Mouse (Mus musculus): ENCODE measurements around the gene 1810024B03Rik. TPM values are rescaled to one million over a fixed set of nuclear protein-coding genes. Genes with fewer than 3 reads are reported as not detected.

Gene 1810024B03Rik
- polyA plus RNA-seq, 1 experiment from 2014 or later: 2.4 TPM

DNA sequence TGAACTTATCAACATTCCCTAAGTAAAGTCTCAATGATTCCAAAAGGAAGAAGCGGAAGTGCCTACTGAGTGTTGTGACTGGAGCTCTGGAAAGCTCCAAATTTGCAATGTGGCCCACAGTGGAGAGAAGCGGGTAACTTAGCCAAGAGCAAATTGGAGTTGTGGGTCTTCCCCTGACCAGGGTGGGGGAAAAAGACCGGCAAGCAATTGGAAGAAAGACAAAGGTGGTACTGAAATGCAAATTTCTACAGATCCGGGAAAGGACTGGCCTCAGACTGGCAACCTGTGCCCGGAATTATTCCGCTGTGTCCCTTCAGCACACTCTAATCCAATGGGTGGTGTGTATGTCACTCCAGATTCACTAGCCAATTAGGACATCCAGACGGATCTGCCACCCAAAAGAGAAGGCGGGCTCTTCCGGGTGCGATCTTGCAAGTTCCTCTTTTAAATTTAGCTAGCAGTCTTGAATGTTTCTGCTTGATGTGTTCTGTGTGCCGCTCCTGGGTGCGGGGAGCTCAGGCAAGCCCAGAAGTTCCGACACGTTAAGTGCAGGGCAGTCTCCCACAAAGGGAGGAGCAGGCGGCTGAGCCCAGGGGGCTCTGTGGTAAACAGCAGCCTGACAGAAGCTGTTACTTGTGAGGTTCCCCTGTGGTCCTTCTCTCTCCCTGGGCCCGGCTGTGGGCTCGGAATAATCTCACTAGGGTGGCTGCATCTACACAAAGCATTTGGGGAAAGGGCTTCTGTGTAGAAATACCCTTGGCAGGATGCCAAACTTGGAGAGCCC, 25.3 kb downstream of the 1810024B03Rik start:
- DNase-seq (ENCODE audit: low spot score): peak; percentile 89

DNA sequence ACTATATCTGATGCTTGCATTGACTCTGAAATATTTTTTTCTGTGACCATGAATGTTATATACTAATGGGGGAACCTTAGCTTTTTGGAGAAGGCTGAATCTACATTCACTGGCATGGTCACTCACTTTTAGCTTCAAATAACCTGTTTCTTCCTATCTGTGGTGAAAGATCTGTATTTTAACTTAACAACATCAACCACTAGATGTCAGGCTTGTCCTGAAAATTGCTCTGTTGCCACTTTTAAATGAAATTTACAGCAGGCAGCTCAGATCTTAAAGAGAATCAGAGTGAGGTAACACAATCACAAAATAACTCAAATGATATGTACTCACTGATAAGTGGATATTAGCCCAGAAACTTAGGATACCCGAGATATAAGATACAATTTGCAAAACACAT, 41.8 kb downstream of the 1810024B03Rik start:
- DNase-seq (ENCODE audit: low spot score): peak; percentile 65

DNA sequence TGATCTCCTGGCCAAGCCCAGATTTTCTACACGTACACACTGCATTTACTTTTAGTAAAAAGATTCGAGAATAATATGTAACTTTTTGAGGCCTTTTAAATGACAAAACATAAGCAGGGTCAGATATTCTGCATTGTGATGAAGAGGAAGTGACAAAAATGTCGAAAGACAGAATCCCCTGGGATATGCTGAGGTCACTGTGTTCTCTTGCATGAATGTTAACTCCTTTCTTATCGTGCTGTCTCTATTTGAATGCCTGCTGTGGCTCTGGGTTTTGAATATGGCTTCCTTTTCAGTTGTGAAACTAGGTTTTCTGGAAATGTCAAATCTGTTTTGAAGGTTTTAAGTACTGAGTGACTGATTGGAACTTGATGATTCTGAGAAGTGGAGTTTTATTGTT, 42.4 kb downstream of the 1810024B03Rik start:
- DNase-seq (ENCODE audit: low spot score): no peak

DNA sequence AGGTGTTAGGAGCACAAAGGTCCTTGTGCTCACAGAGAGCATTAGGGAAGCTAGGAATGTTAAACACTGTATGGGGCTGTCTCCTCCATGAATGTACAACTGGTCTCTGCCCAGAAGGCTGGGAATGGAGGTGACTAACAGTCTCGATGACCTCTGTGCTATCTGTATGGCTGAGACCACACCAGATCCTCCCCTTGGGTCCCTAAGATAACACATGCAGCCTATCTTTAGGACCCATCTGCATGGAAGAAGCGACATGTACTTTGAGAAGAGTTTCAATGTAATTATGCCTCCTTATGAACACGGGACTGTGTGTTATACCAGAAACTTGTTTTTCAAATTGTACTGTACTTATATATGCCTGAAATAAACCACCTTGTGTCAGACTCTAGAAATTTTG, 62.4 kb downstream of the 1810024B03Rik start:
- no peak for DNase-seq (ENCODE audit: low spot score)

DNA sequence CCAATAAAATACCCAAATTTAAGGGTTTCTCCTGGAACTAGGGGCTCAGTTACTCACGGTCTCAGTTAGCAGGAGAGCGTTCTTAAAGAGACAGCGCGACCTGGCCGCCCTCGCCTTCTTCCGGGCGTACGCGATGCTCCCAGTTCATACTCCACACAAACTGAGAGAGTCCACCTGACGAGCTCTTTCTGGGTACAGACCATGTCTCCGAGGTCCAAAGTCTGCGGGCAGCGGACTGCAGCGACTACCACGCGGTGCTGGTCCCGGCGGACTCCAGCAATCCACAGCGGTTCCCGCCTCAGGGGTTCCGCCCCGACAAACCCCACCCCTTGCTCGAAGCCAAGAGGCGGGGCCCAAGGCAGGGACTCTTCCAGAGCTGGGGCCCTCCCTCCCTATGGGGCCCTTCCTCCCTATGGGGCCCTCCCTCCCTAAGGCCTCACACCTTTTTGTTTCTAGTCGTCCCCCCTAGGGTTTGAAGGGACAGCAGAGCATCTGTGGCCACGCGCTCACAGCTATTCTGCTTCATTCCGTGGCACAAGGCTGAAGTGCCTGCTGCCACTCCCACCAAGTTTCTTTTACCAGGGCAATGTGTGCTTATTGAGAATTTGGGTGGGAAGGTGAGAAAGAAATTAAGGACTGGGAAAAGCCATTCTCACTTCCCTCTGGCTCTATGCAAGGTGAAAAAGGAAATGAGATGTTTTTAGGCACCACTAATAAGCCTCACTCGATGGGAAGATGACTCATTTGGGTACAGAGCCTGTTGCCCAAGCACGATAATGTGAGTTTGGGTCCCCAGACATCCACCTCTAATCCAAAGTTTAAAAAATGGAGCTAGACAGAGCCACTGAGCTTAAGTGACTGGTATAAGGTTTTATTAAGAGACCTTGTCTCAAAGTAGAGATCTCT, 64.7 kb downstream of the 1810024B03Rik start, which contains the start of gene Itpripl1:
Gene Itpripl1 (minus strand): TSS at position 285 of the 906 bp plus-strand sequence.
- DNase-seq (ENCODE audit: low spot score): peak; percentile 61

DNA sequence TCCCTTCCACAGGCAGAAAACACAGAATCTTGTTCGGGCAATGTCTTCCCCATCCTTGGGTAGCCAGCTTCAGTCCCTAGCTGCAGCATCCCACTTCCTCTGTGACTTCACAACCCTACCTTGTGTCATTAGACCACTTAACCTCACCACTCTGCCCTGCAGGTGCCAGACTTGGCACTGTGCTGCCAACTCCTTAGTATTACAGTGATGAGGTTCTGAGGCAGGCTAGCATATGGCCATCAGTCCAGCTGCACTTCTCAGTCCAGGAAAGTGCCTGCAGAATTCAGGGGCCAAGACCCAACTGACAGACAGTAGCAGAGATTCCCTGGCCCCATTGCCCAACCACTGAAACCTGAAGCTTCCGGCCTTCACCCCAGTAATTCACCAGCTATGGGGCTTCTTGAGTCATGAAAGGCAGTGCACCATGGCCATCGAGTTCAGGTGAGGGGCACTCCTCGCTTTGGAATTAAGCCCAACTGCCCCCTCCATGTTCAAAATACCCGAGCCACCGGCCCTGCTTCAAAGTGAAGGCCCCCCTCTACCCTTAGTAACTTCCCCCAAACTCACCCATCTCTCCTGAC, 65.4 kb downstream of the 1810024B03Rik start:
- DNase-seq (ENCODE audit: low spot score): peak; percentile 12

DNA sequence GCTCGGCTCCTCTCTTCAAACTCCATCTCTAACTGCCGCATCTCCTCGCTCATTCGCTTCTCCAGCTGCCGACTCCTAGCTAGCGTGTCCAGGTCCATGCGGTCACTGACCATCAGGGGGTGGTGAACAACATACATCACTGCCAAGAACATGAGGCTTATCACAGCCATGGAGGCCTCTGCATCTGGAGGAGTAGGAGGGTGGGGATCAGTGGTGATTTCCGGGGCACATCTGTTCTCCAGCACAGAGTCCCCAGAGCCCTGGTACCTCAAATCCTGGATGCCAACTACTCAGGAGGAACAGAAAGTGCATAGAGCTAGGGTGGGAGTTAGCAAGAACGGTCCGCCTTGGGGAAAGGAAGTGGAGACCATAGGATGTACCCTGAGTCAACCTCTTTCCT, 66.0 kb downstream of the 1810024B03Rik start:
- DNase-seq (ENCODE audit: low spot score): no peak

DNA sequence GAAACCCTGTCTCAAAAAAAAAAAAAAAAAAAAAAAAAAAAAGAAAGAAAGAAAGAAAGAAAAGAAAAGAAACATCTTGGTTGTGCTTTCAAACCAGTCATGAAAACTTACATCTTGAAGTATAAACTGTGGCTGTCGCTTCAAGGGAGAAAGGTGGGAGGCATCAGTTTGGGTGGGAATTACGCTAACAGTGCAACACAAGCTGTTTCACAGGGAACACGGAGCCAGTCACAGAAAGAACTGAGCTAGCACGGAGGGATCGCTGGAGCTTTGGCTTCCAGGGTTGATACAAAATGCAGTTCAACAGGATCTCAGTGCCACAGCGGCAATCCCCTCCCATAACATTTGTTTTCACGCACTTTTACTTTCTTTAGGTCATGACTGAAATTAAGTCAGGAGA, 68.1 kb downstream of the 1810024B03Rik start:
- no peak for DNase-seq (ENCODE audit: low spot score)

DNA sequence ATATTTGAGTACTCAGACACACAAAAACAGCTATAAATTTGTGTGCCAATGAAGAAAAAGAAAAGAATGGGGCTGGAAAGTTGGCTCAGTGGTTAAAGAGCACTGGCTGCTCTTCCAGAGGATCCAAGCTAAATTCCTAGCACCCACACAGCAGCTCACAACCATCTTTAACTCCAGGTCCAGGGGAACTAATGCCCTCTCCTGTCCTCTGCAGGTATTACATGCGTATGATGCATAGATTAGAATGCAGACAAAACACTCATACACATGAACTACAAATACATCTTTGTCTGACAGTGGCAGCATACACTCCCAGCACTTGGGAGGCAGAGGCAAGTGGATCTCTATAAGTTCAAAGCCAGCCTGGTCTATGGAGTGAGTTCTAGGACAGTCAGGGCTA, 68.5 kb downstream of the 1810024B03Rik start:
- no peak for DNase-seq (ENCODE audit: low spot score)

DNA sequence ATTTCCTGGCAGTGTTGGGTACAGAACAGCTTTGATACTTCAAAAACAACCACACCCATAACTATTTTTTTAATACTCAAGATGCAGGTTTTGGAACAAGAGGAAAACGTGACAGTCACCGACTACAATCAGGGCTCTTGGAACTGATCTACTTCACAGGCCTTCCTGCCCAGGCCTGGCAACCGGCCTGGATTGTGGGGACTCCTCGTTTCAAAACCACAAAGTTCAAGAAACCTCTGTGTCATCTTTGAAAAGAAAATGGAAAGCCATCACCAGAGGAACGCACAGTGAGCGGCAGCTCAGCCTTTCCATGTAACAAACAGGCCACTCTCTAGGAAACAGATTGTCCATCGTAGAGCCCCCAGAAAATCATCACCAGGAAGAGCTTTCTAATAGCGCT, 69.0 kb downstream of the 1810024B03Rik start:
- DNase-seq (ENCODE audit: low spot score): no peak

DNA sequence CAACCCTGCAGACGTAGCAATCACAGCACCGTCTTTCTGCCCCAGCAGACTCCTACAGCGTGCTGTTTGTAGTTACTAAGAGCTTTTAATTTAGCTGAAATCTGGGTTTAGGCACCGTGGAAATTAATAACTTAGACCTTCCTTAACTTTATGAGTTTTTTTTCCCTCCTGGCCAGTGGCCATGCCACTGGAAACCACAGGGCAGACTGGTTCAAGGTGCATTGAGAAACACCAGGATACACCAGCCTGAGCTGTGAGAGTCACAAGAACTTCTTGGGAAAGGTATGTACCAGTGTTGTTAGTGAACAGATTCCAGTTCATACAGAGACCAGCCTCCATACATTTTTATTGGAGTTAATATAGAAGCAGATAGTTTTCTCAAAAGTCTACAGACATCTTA, 69.6 kb downstream of the 1810024B03Rik start:
- no peak for DNase-seq (ENCODE audit: low spot score)

DNA sequence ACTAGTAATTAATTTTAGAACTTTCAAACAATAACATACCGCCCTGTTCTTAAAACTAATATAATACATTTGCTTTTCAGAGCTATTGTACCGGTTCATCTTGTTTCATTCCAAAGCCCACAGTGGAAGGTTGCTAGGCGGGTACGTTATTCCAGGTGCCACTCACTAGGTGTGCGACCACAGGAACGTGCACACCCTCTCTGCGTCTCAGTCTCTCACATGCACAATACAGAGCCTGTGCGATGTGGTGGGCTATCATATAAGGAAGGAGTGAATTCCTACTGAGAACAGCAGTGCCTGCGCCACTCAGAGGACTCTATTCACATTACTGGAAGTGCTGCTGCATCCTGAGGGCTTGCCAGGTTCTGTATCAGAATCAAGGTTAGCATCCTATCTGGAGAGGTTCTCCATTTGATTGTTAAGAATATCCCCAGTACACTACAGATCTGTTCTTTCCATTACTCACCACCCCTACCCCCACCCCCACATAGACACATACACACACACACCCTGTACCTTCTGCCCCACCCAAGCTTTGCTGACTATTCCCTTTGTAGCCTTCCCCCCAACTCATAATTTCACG, 70.2 kb downstream of the 1810024B03Rik start:
- no peak for DNase-seq (ENCODE audit: low spot score)

DNA sequence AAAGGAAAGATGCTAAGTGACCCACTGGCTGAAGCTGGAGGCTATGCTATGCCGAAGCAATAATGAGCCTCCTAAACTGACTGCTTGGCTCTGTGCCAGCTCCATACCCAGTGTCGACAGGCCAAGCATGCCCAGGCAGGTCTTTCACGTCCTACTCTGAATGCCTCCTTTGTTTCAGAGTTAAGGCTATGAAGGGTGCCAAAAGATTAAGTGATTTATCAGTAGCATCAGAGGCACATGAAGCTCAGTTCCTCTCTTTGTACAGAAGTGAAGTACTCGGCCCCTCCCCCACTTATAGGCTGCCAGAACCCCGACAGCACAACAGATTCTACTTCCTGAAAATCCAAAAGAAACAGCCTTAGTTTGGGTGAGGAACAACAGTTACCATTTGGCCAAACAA, 71.1 kb downstream of the 1810024B03Rik start:
- DNase-seq (ENCODE audit: low spot score): no peak

Other genes starting within 250 kb of the 1810024B03Rik start
- gene Ap4e1, start 199.6 kb downstream of the 1810024B03Rik start, polyA plus RNA-seq (2015; fragmentation: Nextera tagmentation; extraction: Ambion mirVana): 7.0 and 9.1 TPM in 2 replicates
- 68.9 and 69.1 TPM in 2 replicates for gene Blvra, start 137.6 kb downstream of the 1810024B03Rik start, polyA plus RNA-seq (2015; fragmentation: Nextera tagmentation; extraction: Ambion mirVana)
- 76.4 and 80.7 TPM in 2 replicates for gene Ncaph, start 74.3 kb downstream of the 1810024B03Rik start, polyA plus RNA-seq (2015; fragmentation: Nextera tagmentation; extraction: Ambion mirVana)
- gene Itpripl1, start 64.8 kb downstream of the 1810024B03Rik start, polyA plus RNA-seq (2015; fragmentation: Nextera tagmentation; extraction: Ambion mirVana): 31.0 and 35.6 TPM in 2 replicates
- gene Snrnp200, start 106 bp upstream of the 1810024B03Rik start, polyA plus RNA-seq (2015; fragmentation: Nextera tagmentation; extraction: Ambion mirVana): 37.7 and 43.2 TPM in 2 replicates
- gene Ciao1, start 39.5 kb upstream of the 1810024B03Rik start, polyA plus RNA-seq (2015; fragmentation: Nextera tagmentation; extraction: Ambion mirVana): 86.2 and 91.2 TPM in 2 replicates
- gene Tmem127, start 39.6 kb upstream of the 1810024B03Rik start, polyA plus RNA-seq (2015; fragmentation: Nextera tagmentation; extraction: Ambion mirVana): 30.7 and 34.2 TPM in 2 replicates
- gene Stard7, start 61.9 kb upstream of the 1810024B03Rik start, polyA plus RNA-seq (2015; fragmentation: Nextera tagmentation; extraction: Ambion mirVana): 56.7 and 61.8 TPM in 2 replicates
- gene Dusp2, start 127.9 kb upstream of the 1810024B03Rik start, polyA plus RNA-seq (2015; fragmentation: Nextera tagmentation; extraction: Ambion mirVana): 145 and 188 TPM in 2 replicates
- 0.14 and 0.39 TPM in 2 replicates for gene Astl, start 130.4 kb upstream of the 1810024B03Rik start, polyA plus RNA-seq (2015; fragmentation: Nextera tagmentation; extraction: Ambion mirVana)
- 0.47 and 0.50 TPM in 2 replicates for gene Adra2b, start 154.9 kb upstream of the 1810024B03Rik start, polyA plus RNA-seq (2015; fragmentation: Nextera tagmentation; extraction: Ambion mirVana)
- 1.1 and 1.3 TPM in 2 replicates for gene Gpat2, start 216.9 kb upstream of the 1810024B03Rik start, polyA plus RNA-seq (2015; fragmentation: Nextera tagmentation; extraction: Ambion mirVana)
- 31.1 and 36.8 TPM in 2 replicates for gene Fahd2a, start 236.3 kb upstream of the 1810024B03Rik start, polyA plus RNA-seq (2015; fragmentation: Nextera tagmentation; extraction: Ambion mirVana)

Measured in thymus, postnatal 0 days (tissue).